Mouse (Mus musculus): ENCODE measurements at regions not wholly inside any gene's neighbourhood (a gene's known extent, or its start where the extent isn't known, plus 50 kb on each side); places are given as distances from the start of the nearest gene placed in this dataset.

DNA sequence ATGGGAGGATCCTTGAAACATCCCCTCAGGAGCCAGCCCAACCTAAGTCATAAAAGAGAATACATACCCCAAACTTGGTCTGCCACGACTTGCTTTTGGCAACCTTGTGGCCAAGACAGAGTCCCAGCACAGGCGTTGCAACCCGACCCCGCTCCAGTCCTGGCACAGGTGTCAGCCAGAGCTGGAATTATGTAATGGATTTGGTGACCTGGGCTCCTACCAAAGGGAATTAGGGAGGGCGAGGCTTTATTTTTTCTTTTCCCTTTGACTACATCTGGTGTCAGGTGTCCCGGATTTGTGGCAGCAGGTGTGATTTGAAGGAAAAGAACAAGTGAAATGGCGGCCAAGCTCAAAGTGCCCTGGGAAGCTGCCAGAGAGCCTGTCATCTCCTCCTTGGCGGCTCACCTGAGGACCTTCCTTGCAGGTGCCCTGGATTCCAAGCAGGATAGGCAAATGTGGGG, 212.9 kb downstream of the Mef2c start:
- intact Hi-C loops (cut with DNase I) = loop anchor here (10.0 kb wide), 1 partner anchor 1448 kb away; no protein-coding TSS in a partner anchor
- DNase-seq (ENCODE audit: extremely low spot score in 1 of 2, low spot score in 2 of 2) = peak; percentile 40 to 57

DNA sequence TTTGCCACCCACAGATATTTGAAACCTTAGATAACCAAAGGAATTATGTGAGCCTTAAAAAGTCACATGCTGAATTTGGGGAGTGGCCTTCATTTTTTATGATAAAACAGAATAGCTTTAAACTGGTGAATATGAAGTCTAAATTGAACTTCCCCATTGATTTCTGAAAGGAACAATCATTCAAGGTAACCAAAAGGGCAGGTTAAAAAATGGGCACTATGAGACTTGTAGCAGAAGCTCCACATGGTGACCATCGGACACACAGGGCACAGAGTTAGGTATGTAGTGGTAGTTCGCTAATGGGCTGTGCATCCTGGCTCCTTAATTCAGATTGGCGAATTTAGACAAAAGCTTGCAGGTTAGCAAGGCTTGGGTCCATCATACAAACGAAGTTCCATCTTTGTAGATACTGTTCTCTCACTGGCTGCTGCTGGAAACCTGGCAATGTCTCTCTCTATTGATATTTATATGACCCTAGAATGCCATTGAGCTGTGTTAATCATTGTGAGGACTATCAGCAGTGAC, 213.9 kb downstream of the Mef2c start:
- DNase-seq (ENCODE audit: extremely low spot score in 1 of 2, low spot score in 2 of 2) = peak in 1 of 2 experiments; percentile 11
- intact Hi-C loops (cut with DNase I) = loop anchor here (2.0 to 10.0 kb wide), 2 partner anchors 1041 to 1447 kb away; no protein-coding TSS in a partner anchor

DNA sequence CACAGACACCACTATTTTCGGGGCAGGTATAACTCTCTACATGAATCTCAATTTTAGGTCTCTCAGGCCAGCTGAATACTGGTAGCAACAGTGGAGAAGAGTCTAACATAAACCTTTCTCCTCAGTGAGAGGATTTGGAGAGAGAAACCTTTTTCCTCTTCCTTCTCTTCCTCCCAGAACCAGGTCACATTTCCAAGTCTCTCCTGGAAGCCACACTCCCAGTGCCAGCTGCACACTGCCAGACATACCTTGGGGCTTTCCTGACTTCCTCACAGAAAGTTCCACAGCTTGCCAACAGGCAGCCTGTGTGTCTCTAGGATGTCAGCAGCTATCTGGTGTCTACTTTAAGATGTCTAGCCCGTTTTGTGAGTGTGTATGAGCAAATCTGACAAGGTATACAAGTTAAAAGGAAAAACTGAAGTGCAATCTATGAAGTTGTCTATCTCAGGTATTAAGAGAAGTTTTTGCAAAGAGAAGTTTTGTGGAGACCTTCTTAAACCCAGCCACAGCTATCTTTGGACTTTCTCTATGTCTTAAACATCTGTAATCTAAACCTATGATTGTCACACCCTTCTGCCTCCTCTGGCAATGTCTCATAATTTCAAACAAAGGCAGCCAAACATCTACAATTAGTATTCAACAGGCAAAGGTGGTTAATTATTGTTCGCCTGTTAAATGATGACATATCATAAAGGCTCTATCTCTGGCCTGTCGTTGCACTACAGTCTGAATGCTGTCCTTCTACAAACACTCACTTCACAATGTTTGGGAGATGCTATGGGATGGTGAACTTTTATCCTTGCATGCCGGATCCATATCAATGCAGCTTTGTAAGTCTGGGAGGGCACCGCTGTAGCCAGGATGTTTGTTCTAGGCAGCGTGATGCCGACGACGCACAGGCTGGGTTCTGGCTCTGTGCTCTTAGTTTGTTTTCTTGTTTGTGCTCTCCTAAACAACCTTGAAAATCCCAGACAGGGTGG, 214.9 kb downstream of the Mef2c start:
- intact Hi-C loops (cut with DNase I) = loop anchor here (2.0 to 10.0 kb wide), 2 partner anchors 1040 to 1446 kb away; no protein-coding TSS in a partner anchor

DNA sequence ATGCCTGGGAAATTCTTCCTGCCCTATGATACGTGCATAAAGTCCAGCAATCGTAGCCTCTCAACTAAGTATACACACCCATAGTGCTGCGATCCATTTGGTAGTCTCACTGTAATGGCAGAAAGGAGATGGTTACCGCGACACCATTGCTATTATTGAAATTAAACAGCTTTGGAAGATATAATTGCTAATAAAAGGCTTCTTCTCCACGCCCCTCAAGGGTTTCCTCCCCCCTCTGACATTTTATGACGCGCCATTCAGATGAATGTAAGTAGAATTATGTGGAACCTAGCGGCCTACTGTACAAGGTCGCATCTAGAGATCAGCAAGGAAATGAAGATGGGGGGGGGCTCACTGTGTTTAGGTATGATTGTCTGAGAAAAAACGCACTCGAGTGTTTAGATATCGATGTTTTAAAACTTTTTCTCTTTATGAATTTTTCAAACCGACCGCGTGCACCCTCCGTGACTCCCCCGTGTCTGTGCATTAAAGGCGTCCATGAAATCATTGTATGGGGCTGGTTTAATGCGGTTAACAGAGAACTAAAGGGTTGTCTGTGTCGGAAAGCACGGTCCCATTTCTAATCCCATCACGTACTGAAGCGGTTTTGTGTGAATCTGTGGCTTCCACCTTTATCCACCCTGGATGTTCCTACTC, 215.9 kb downstream of the Mef2c start:
- peak in 1 of 2 experiments; percentile 37 for DNase-seq (ENCODE audit: extremely low spot score in 1 of 2, low spot score in 2 of 2)
- intact Hi-C loops (cut with DNase I) = loop anchor here (2.0 to 10.0 kb wide), 4 partner anchors 777 to 1935 kb away; partner anchors contain the start of gene Cetn3

More for the DNA sequence above, 214.9 kb downstream of the Mef2c start:
- peak in 1 of 2 experiments; percentile 28 for DNase-seq (ENCODE audit: extremely low spot score in 1 of 2, low spot score in 2 of 2)

DNA sequence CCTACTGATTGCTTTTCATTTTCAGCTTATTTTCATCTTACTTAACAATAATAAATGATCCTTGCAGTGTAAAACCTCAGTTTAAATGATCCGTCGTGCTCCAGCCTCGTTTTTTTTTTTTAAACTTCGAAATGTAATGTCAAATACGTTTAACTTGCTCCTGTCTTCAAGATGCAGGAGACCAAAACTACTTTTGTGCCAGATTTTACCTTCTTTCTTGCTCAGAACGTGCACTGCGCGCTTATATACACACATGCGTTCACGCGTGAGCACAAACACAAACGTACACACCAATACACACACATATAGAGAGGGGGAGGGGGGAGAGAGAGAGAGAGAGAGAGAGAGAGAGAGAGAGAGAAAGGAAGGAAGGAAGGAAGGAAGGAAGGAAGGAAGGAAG, 216.5 kb downstream of the Mef2c start:
- no peak for DNase-seq (ENCODE audit: extremely low spot score in 1 of 2, low spot score in 2 of 2)
- intact Hi-C loops (cut with DNase I) = loop anchor here (5.0 to 10.0 kb wide), 2 partner anchors 778 to 1936 kb away; partner anchors contain the start of gene Cetn3

DNA sequence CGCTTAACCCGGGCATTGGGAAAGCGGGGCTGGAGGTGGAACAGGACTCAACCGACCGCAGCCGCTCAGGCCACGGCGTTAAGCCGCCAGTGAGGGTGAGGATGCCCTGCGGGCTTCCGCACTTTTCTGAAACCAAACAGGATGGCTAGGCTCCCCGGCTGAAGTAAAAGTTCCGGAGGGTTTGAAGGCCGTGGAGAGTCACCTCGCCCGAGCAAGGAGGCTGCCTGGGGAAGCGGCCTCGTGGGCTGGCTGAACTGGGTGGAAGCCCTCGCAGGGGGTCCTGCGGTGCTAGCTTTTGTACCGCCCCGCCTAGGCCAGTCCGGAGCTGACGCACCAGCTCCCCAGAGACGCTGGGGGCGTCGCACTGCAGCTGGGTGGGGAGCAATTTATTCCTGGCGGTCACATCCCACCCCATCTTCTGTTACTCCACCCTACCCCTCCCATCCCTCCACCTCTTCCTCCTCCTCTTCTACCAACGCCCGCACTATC, 217.1 kb downstream of the Mef2c start:
- peak; percentile 85 to 86 for DNase-seq (ENCODE audit: extremely low spot score in 1 of 2, low spot score in 2 of 2)
- intact Hi-C loops (cut with DNase I) = loop anchor here (5.0 to 10.0 kb wide), 2 partner anchors 779 to 1936 kb away; partner anchors contain the start of gene Cetn3

DNA sequence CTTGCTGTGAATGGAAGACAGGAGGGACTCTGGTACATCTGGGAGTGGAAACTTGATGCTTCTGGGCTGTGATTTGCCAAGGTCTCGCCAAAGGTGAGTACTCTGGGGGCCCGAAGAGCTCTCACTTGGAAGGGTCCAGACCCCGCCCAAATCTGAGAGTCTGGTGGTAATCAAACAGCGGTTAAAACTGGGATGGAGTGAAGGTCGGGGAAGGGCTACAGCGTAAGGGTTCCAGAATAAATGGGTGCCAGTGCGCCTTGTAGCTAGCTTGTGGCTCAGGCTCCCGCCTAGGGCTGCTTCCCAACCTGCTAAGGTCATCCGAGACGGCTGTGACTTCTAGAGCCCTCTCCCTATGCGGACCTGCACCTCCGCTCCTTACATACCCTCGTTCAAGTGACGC, 217.7 kb downstream of the Mef2c start:
- DNase-seq (ENCODE audit: extremely low spot score in 1 of 2, low spot score in 2 of 2) = peak in 1 of 2 experiments; percentile 32
- intact Hi-C loops (cut with DNase I) = loop anchor here (5.0 to 10.0 kb wide), 2 partner anchors 779 to 1937 kb away; partner anchors contain the start of gene Cetn3

DNA sequence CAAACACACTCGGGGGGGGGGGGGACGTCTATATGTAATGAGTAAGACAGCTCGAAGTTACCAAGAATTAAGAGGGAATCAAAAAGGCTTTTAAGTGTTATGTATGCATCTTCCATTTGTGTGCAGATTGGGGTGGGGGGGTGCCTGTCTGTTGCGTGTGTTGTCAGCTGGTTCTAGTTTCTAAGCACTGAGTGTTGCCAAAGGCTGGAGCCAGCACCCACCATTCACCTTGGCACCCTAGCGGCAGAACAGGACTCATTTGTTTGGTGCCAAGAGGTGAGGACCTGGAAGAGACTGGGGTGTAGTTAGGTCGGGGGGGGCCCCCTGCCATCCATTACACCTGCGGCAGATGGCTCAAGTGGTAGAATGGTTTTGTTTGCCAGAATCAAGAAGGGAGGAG, 218.4 kb downstream of the Mef2c start:
- intact Hi-C loops (cut with DNase I) = loop anchor here (5.0 to 10.0 kb wide), 2 partner anchors 780 to 1937 kb away; partner anchors contain the start of gene Cetn3
- DNase-seq (ENCODE audit: extremely low spot score in 1 of 2, low spot score in 2 of 2) = peak; percentile 55 to 56

DNA sequence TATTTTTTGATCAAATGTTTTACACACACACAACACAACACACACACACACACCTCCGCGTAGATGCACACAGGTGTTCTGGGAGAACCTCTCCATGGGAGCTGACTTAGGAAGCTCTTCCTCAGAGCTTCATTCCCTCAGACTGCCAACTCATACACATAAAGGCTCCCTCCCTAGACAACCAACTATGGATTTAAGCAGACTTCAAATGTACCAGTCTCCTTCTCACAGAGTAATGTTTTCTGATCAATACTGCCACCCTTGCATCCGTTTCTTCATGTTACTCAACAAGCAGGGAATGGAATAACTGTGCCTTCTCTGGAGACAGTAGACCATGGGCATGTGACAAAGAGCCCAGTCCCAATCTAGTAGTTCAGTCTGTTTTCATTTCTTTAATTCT, 219.0 kb downstream of the Mef2c start:
- DNase-seq (ENCODE audit: extremely low spot score in 1 of 2, low spot score in 2 of 2) = peak in 1 of 2 experiments; percentile 31
- intact Hi-C loops (cut with DNase I) = loop anchor here (5.0 to 10.0 kb wide), 2 partner anchors 780 to 1938 kb away; partner anchors contain the start of gene Cetn3

DNA sequence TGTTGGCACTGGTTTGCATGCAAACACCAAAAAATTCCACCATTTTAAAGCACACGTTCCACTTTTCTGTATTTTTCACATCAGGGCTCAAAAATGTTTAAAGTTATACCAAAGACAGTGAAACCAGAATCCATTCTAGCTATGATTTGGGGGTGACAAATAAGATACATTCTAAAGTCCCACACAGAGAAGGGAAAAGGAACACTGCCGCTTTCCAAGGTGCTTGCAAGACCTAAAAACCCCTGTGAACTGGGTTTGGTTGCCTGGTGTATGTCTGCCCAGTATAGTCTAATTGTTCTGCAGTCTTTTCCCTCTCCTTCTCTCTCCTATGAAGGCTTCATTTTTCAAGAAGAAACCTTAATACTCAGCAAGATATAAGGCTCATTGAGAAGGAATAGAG, 219.6 kb downstream of the Mef2c start:
- intact Hi-C loops (cut with DNase I) = loop anchor here (5.0 to 10.0 kb wide), 2 partner anchors 781 to 1939 kb away; partner anchors contain the start of gene Cetn3
- DNase-seq (ENCODE audit: extremely low spot score in 1 of 2, low spot score in 2 of 2) = no peak

DNA sequence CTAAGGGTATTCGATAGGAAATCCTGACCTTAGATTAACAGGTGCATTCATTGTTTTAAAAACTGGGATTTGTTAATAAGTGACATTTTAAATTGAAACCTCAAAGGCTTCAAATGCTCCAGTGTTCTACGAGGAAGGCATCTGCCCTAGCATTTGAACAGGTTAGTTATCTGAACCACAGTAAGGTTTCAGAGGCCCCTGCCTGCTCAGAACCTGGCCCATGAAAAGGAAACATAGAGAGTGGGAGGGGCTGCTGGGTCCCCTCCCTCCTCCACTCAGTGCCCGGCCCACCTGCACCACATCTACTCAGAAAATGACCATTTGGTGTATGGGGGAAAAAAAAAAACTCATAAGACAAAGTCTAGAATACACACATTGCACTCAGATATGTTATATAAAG, 220.4 kb downstream of the Mef2c start:
- intact Hi-C loops (cut with DNase I) = loop anchor here (5.0 to 10.0 kb wide), 2 partner anchors 782 to 1939 kb away; partner anchors contain the start of gene Cetn3
- peak in 1 of 2 experiments; percentile 12 for DNase-seq (ENCODE audit: extremely low spot score in 1 of 2, low spot score in 2 of 2)

DNA sequence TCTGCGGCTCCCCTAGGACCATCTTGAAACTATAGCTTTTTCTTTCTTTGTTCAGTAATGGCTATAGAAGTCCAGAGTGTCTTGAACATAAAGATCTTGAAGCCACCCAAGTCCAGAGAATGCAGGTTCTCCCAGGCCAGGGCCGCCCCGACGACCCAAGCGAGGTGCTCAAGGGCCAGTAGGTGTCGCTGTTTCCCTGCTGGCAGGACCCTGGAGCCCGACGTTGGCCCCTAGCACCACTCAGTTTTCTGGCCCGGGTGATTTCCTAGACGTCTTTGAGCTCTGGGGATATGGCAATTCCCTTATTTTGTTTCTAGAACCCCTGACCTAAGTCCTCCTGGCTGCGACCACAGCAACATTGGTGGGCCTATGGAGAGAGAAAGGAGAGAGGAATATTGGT, 221.2 kb downstream of the Mef2c start:
- DNase-seq (ENCODE audit: extremely low spot score in 1 of 2, low spot score in 2 of 2) = peak; percentile 77 to 83
- intact Hi-C loops (cut with DNase I) = loop anchor here (5.0 to 10.0 kb wide), 4 partner anchors 198 to 1940 kb away; partner anchors contain the start of gene Cetn3

DNA sequence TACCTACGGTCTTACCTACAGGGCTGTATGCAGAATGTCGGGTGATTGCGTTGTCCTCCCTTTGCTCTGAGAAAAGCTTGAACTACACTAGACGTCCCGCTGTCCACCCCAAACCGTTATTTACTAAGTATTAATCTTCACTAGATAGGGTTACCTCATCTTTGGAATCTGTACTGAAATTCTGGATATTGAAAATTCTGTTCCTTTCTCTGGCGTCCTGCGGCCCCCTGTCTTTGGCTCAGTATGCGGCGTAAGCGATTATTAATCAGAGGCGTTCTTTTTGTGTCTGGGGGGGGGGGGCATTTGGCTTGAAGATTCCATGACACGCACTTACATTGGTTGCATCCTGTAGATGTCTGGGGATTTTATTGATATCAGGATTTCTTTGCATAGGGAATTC, 222.0 kb downstream of the Mef2c start:
- peak in 1 of 2 experiments; percentile 8 for DNase-seq (ENCODE audit: extremely low spot score in 1 of 2, low spot score in 2 of 2)
- intact Hi-C loops (cut with DNase I) = loop anchor here (5.0 to 10.0 kb wide), 3 partner anchors 199 to 1941 kb away; partner anchors contain the start of gene Cetn3

DNA sequence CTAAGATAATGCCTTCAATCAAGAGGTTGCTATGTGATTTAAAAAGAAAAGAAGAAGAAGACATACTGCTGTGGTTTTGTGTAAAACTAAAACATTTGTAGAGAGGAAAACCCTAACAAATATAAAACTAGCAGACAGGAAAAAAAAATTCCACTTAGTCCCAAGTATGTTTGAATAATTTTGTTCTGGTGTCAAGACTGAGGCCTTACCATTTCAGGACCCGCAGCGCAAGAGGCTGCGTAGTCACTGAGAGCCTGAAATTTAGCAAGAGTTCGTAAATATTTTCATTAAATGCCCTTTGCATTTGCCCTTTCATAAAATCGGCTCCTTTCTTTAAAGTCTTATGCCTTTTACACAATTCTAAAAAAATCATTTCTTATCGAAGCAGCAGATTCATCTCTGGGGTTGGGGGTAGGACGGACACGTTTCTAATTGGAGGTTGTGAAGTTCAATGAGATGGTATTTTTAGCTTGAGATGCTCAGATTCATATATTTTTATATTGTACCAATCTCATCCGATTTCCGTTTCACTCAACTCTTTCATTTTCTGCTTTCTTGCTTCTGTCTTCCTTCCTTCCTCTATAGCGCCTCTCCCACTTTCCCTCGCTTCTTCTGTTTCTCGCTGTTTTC, 222.6 kb downstream of the Mef2c start:
- no peak for DNase-seq (ENCODE audit: extremely low spot score in 1 of 2, low spot score in 2 of 2)
- intact Hi-C loops (cut with DNase I) = loop anchor here (5.0 to 10.0 kb wide), 3 partner anchors 199 to 1942 kb away; partner anchors contain the start of gene Cetn3

DNA sequence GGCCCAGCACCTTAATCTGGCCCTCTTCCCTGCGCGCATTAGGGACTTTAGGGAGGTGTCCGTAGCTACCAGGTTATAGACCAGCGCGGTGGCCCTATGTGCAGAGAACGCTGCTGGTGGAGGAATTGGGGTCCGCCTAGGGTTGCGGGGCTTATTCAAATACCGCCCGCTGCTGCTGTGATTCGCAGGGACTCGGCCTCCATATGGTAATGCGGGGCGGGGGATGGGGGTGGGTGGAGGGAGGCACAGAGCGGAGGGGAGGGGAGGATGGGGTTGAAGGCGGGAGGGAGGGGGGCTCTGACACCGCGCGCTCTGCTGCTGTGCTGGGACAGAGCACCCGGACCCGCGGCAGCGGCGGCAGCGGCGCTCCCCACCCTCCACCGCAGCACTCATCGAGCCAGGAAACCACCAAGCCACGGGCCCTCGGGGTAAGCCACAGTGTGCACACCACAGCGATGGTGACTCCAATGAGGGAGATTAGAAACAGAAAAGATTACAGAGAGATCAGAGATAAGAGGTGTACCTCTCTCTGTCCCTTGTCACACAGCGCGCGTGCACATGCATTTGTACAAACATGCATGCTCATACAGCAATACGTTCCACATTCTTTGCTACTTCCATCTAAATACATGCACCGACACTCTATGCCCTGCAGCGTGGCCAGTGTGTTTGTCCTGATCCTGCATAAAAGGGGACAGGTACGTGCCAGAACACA, 223.4 kb downstream of the Mef2c start:
- DNase-seq (ENCODE audit: extremely low spot score in 1 of 2, low spot score in 2 of 2) = peak; percentile 63 to 74
- intact Hi-C loops (cut with DNase I) = loop anchor here (5.0 to 10.0 kb wide), 3 partner anchors 200 to 1942 kb away; partner anchors contain the start of gene Cetn3

DNA sequence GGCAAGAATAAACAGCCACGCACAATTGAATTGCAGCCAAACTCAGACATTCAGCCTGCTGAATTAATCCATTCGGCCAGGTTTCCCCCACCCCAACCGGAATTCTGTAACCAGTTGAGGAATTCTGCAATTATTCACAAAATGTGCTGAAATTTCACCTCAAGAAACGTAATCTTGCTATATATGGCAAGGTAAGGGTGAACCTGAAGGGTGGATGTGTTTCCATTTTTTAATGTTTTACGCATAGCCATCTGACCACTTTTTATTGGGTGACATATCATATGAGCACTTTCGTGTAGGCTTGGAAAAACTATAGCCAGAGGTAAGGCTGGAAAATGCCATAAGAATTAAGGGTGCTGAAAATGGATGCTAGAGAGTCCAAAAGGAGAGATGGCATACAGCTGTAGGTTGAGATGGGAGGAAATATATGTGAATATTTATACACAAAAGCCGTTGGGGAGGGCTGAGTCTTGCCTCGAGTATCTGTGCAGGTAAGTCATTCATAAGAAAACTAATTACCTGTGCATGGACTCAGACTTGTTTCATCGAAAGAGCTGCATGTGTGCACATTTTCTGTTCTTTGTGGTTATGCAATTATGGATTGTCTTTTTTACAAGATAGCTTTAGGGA, 224.0 kb downstream of the Mef2c start:
- no peak for DNase-seq (ENCODE audit: extremely low spot score in 1 of 2, low spot score in 2 of 2)
- intact Hi-C loops (cut with DNase I) = loop anchor here (5.0 to 10.0 kb wide), 3 partner anchors 201 to 1943 kb away; partner anchors contain the start of gene Cetn3

All from left cerebral cortex, postnatal 10 days (tissue).